Mouse (Mus musculus) midbrain, embryonic 12.5 days (tissue): ENCODE data around the gene Zfp563. TPM values are rescaled to one million over a fixed set of nuclear protein-coding genes. Genes with fewer than 3 reads are reported as not detected.

Source experiments
- polyA plus RNA-seq: library from polyadenylated mRNA; unstranded; fragments of >200 nt; fragmentation: Nextera tagmentation; extraction: Ambion mirVana; gene quantifications from 2 replicates; pipeline ENCODE4 v1.2.1, GENCODE M21; 2016

Gene Zfp563
- polyA plus RNA-seq, 1 experiment from 2014 or later: 14.9 TPM

Other genes with a start within 250 kb of the Zfp563 start
- 8.9 TPM in 2 replicates for gene Zfp870, start 197.7 kb upstream of the Zfp563 start, polyA plus RNA-seq
- not detected in 2 replicates for gene Cyp4f14, start 172.0 kb upstream of the Zfp563 start, polyA plus RNA-seq
- gene Cyp4f13, start 141.9 kb upstream of the Zfp563 start, polyA plus RNA-seq: 5.5 and 5.9 TPM in 2 replicates
- 10.8 and 11.1 TPM in 2 replicates for gene Zfp472, start 123.5 kb upstream of the Zfp563 start, polyA plus RNA-seq
- gene Zfp952, start 96.2 kb upstream of the Zfp563 start, polyA plus RNA-seq: 18.9 and 19.0 TPM in 2 replicates
- gene Zfp763, start 55.9 kb upstream of the Zfp563 start, polyA plus RNA-seq: 22.8 and 24.7 TPM in 2 replicates
- gene 4921501E09Rik, start 21.3 kb upstream of the Zfp563 start, polyA plus RNA-seq: not detected in 2 replicates
- gene Morc2b, start 50.4 kb downstream of the Zfp563 start, polyA plus RNA-seq: 0.18 and 0.29 TPM in 2 replicates
- gene Olfr55, start 79.1 kb downstream of the Zfp563 start, polyA plus RNA-seq: not detected in 2 replicates
- gene Olfr239, start 102.0 kb downstream of the Zfp563 start, polyA plus RNA-seq: not detected in 2 replicates
- not detected in 2 replicates for gene Olfr1564, start 132.4 kb downstream of the Zfp563 start, polyA plus RNA-seq
- 19.8 TPM in 2 replicates for gene Zfp955a, start 165.8 kb downstream of the Zfp563 start, polyA plus RNA-seq
- gene Olfr63, start 175.4 kb downstream of the Zfp563 start, polyA plus RNA-seq: 0.03 and 0.04 TPM in 2 replicates
- gene Zfp955b, start 200.2 kb downstream of the Zfp563 start, polyA plus RNA-seq: 13.5 and 13.8 TPM in 2 replicates